In the genomic region with DNA sequence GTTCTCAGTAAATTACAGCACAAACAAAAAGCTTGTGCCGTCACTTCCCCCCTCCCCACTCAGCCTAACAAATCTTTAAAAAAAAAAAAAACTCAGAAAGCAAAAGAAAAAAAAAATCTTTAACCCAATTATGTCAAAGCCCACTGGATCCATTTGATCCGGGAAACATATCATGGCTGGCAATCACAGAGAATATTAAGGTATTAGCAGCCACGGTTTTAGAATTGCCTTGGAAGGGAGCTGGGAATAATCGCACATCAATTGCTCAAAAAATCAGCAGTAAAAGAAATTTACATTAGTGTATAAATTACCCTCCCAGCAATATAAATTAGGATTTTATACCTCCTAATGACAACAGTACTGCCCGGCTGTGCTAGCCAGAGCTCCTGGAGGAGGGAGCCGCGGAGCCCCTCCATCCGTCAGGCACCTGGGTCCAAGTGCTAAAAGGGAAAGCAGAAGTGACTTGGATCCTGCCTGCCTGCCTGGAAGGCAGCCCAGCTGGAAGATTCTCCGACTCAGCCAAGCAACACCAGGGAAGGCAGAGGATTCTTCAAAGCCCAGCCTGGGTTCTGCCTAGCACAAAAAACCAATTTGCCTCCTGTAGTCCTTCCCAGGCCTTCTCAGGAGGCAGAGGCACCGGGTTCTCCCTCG, we compare ENCODE assay signal across 7 mouse cellular contexts.
A peak's percentile ranks its signal among the peaks of the same experiment; 100 is the strongest.
DNase-seq lines count a peak whose midpoint lies in the region; ATAC-seq and TF ChIP-seq lines count a peak whose summit lies in the region.

No protein-coding gene starts in this region.

- no peaks in the 10 kb centered on the region for H3K36me3 ChIP-seq in forebrain, postnatal 0 days (ENCODE audit: insufficient read depth)
- no peaks in the 10 kb centered on the region for H3K36me3 ChIP-seq in midbrain, postnatal 0 days (ENCODE audit: insufficient read depth, low read length)

- H3K4me3 ChIP-seq in cerebellum, adult 2 months (replicated peaks; ENCODE audit: insufficient read depth, low read depth, low read length) = no peak overlapping the region
- no peak overlapping the region for H3K4me3 ChIP-seq in forebrain, postnatal 0 days (ENCODE audit: low read depth, low read length)
- no peak overlapping the region for H3K4me3 ChIP-seq in midbrain, postnatal 0 days (ENCODE audit: low read depth, low read length)

- H3K27me3 ChIP-seq in cerebellum, adult 2 months (ENCODE audit: control insufficient read depth, insufficient read depth, low read length) = no peaks in the 10 kb centered on the region
- no peaks in the 10 kb centered on the region for H3K27me3 ChIP-seq in forebrain, postnatal 0 days (ENCODE audit: insufficient read depth, low read length)
- H3K27me3 ChIP-seq in midbrain, postnatal 0 days (ENCODE audit: insufficient read depth, low read length) = no peaks in the 10 kb centered on the region

- TF ChIP-seq CTCF in cerebellum, adult 2 months (IDR thresholded peaks at IDR 0.05; ENCODE audit: borderline replicate concordance, insufficient read depth, low read depth, low read length) = no peak
- TF ChIP-seq CTCF in forebrain, postnatal 0 days (IDR thresholded peaks at IDR 0.05; ENCODE audit: low read depth) = no peak
- TF ChIP-seq CTCF in midbrain, postnatal 0 days (IDR thresholded peaks at IDR 0.05) = no peak

- H3K4me1 ChIP-seq in cerebellum, adult 2 months (ENCODE audit: control insufficient read depth, insufficient read depth, low read length) = peaks cover 7% of the 10 kb centered on the region; the same call in 1 of the 2 replicates
- peaks cover 3% of the 10 kb centered on the region; the same call in 1 of the 2 replicates for H3K4me1 ChIP-seq in forebrain, postnatal 0 days (ENCODE audit: insufficient read depth)
- no peaks in the 10 kb centered on the region for H3K4me1 ChIP-seq in midbrain, postnatal 0 days (ENCODE audit: insufficient read depth, low read length)

- H3K4me2 ChIP-seq in forebrain, postnatal 0 days (ENCODE audit: low read depth) = peak overlapping the region; percentile 26; the same call in 1 of the 2 replicates
- H3K4me2 ChIP-seq in midbrain, postnatal 0 days (ENCODE audit: low read depth, low read length, poor library complexity, severe bottlenecking) = no peak overlapping the region; the same call in 1 of the 2 replicates

- H3K27ac ChIP-seq in cerebellum, adult 2 months (ENCODE audit: insufficient read depth, low read length) = no peak overlapping the region
- peak overlapping the region; percentile 54; the same call in 1 of the 2 replicates for H3K27ac ChIP-seq in forebrain, postnatal 0 days (ENCODE audit: low read depth, low read length)
- H3K27ac ChIP-seq in midbrain, postnatal 0 days (ENCODE audit: low read depth, low read length) = peak overlapping the region; percentile 57

- no peak overlapping the region for H3K9ac ChIP-seq in forebrain, postnatal 0 days
- H3K9ac ChIP-seq in midbrain, postnatal 0 days (replicated peaks; ENCODE audit: low read length, poor library complexity, severe bottlenecking) = no peak overlapping the region

- no peaks in the 10 kb centered on the region for H3K9me3 ChIP-seq in forebrain, postnatal 0 days (ENCODE audit: low read length)
- H3K9me3 ChIP-seq in midbrain, postnatal 0 days (ENCODE audit: low read length) = no peaks in the 10 kb centered on the region

- DNase-seq in layer of hippocampus, postnatal 10 days (ENCODE audit: low spot score in 2 of 2) = peak; percentile 42 to 51
- DNase-seq in layer of hippocampus, adult 18-20 months (ENCODE audit: low spot score in 2 of 2) = no peak
- peak; percentile 66 to 72 for DNase-seq in cerebellum, adult 2 months
- DNase-seq in forebrain, postnatal 0 days = peak; percentile 74
- peak; percentile 71 for DNase-seq in midbrain, postnatal 0 days (ENCODE audit: low spot score)
- no peak for DNase-seq in adrenal gland, adult 8-10 months
- no peak for DNase-seq in testis, postnatal 14 days (ENCODE audit: low spot score)

- 20% methylated on average over 11 of the region's 11 CpGs for WGBS in cerebellum, adult 2 months
- WGBS in forebrain, postnatal 0 days = 15% methylated on average over 11 of the region's 11 CpGs
- WGBS in midbrain, postnatal 0 days = 10% methylated on average over 11 of the region's 11 CpGs

- peak; percentile 47 for ATAC-seq in forebrain, postnatal 0 days
- ATAC-seq in midbrain, postnatal 0 days (ENCODE audit: low FRiP score) = no peak

- no peak for TF ChIP-seq POLR2A in cerebellum, adult 2 months (IDR thresholded peaks at IDR 0.05; ENCODE audit: borderline replicate concordance, insufficient read depth, low read length)

Comparison
In these comparisons a context has a peak if more than half of its experiments do, and no peak if none do; other contexts are left out.
1. DNase-seq: peak in layer of hippocampus, postnatal 10 days (2 of 2), cerebellum, adult 2 months (2 of 2), forebrain, postnatal 0 days (single experiment) and midbrain, postnatal 0 days (single experiment); none in layer of hippocampus, adult 18-20 months (0 of 2), adrenal gland, adult 8-10 months (single experiment) and testis, postnatal 14 days (single experiment).